Mouse (Mus musculus) megakaryocyte, embryonic 14.5 days (primary cell): Measurements from ENCODE around the gene Dnttip1.

Experiments used
- FLI1 ChIP-seq: IDR thresholded peaks from 2 replicates; pipeline ENCODE4 v1.6.1; 2012; ENCODE audit warnings: low read length, inconsistent platforms, mixed read lengths
- GATA1 ChIP-seq: IDR thresholded peaks from 3 replicates; pipeline ENCODE4 v1.6.1; 2012; ENCODE audit warnings: mixed read lengths, low read length, inconsistent platforms, borderline replicate concordance

DNA sequence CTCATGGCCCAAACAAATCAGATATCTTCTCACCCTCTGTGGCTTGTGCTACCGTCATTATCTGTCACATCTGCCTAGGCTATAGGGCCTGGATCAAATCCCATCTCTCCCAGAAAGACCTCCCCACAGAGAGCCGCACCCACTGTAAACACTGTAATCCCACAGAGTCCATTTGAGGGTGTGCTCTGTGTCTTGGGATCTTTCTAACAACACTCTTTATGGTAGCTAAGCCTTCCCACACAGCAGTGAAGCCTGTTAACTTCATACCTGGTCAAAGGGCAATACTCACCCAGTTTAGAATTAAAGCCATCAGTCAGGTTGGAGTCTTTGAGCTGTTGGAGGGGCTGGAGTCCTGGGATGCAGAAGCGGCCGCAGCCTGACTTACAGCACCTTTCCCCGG is 14.1 kb upstream of the Dnttip1 start:
- TF ChIP-seq GATA1 = no peak
- no peak for TF ChIP-seq FLI1
